Mouse (Mus musculus): ENCODE measurements around the gene Prkar1b. TPM values are rescaled to one million over a fixed set of nuclear protein-coding genes. Genes with fewer than 3 reads are reported as not detected.

Gene Prkar1b
- total RNA-seq, 2 experiments from 2014 or later = 0.08 TPM; not detected in 1

DNA sequence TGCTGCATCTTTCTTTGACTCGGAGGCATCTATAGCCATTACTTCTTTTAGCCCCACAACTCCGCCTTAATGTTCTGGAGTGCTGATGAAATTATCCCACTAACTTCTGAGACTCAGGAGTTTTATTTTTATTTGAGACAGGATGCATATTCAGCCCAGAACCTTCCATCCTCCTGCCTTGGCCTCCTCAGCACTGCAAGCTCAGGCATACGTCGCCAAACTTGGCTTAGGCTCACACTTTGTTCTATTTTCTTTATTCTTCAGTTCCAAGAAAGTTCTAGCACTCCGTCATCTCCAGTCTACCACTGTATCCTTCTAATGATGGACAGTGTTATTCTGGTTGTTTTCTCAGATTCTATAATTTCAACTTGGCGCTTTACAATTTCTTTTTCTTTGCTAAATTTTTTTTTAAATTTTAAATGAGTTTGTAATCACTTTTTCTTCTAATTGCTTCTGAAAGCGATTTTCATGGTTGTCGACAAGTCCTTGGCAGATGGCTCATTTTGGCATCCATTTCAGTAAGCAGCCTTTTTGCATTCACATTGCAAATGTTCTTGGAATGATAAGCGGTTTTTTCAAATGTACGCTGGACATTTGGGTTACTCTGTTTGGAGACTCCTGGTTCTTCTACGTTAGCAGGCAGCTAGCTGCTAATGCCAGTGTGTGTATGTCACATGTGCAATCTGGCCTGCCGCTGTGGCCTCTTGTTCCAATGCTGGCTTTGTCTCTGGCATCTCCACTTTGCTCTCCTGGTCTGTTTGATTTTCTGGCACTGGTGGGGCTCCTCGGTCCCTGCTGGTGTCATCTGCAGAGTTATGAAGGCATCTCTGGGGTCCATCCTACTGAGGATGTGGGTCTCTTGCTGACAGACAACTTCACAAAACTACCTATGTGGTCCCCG lies 2.4 kb downstream of the Prkar1b start:
- ATAC-seq (replicated peaks; ENCODE audit: low FRiP score, poor library complexity, severe bottlenecking) = no peak

DNA sequence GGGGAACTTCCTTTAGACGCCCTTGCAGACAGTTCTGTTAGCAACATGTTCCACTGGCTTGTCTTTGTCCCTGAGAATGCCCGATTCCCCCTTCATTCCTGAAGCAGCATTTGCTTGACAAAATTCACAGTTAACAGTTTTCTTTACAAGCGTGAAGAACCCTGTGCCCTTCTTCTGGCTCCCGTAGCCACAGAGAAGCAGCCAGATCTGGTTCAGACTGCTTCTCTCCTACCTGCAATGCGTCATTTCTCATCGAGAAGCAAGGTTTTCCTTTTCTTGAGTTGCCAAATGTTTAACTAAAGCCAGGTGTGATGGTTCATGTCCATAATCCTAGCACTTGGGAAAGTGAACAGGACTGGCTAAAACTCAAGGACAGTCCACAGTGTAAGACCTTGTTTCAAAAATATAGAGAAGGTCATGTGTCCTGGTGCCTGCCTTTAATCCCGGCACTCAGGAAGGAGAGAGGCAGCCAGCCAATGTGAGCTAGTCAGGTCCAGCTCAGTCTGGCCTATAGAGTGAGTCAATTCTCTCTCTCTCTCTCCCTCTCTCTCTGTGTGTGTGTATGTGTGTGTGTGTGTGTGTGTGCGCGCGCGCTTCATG lies 3.2 kb downstream of the Prkar1b start:
- no peak for ATAC-seq (replicated peaks; ENCODE audit: low FRiP score, poor library complexity, severe bottlenecking)

DNA sequence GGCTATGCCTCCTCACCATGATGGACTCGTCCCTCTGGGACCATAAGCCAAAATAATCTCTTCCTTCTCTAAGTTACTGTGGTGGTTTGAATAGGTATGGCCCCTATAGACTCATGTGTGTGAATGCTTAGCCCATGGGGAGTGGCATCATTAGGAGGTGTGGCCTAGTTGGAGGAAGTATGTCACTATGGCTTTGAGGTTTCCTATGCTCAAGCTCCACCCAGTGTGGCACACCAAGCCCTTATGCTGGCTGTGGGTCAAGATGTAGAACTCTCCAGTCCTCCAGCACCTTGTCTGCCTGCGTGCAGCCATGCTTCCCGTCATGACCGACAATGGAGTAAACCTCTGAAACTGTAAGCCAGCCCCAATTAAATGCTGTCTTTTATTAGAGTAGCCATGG lies 4.1 kb downstream of the Prkar1b start:
- no peak for ATAC-seq (replicated peaks; ENCODE audit: low FRiP score, poor library complexity, severe bottlenecking)

DNA sequence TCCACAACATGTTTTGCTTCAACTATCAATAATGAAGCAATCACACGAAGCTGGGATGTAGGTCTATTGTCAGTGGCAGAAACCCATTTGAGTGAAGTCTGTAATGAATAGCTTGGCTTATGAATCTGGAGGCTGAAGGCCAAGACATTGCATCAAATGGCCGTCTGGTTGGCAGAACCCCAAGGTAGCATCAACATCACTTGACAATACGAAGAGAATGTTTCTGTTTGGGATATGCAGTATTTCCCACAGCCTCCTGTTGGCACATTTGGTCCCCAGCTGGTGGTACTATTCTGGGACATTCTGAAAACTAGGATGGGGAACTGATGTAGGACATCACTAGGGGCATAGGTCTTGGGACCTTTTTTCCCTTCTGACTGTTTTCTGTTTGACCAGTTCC lies 5.9 kb downstream of the Prkar1b start:
- ATAC-seq (replicated peaks; ENCODE audit: low FRiP score, poor library complexity, severe bottlenecking) = no peak

DNA sequence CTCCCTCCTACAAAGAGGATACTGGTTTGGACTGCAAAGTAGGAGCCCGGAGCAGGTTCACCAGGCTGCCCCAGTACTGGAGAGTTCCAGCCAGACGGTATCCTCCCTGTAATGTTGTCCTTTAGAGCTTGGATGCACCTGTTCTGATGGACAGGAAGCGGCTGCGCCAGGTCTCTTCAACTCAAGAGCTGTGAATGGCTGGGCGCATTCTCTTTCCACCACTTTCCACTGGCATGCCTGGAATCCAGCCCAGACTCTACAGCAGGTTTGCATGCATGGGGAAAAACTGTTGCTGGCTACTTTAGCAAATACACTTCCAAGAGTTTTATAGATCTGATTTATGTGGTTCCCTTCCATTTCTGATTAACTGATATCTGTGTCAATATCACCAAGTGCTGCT lies 8.5 kb downstream of the Prkar1b start:
- no peak for ATAC-seq (replicated peaks; ENCODE audit: low FRiP score, poor library complexity, severe bottlenecking)

DNA sequence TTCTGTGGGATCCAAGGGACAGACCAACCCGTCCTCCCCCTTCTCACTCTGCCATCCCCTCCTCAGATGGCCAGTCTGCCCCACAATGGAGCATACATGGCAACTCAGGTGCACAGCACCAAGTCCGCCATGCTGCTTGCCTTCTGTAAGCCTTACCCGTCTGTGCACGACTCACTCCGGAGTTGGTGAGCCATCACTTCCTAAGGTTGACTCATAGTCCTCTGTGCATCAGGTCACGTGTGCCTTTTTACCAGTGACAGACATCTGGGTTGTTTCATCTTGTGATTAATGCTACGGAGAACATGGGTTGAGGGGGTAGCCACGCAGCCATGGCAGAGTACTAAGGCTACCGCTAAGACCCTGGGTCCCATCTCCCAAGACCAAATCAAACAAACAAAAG lies 9.2 kb downstream of the Prkar1b start:
- no peak for ATAC-seq (replicated peaks; ENCODE audit: low FRiP score, poor library complexity, severe bottlenecking)

DNA sequence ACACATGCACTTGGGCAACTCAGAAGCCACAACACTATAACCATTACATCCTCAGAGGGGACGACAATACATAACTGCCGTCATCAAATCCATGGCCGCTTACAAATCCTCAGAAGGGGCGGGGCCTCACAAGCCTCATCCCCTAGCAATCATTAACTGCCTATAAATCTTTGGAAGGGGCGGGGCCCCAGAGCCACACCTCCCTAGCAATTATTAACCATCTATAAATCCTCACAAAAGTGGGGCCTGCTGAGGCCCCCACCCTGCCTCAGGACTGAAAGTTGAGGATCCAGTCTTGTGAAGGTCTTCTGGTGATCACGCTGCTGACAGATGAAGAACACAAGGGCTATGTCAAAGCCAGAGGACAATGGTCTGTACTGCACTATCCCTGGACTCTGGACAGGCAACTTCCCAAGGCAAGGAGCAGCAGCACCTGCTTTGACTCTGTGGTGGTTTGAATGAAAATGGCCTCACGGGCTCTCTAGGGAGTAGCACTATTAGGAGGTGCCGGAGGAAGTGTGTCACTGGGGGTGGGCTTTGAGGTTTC lies 10.8 kb downstream of the Prkar1b start:
- ATAC-seq (replicated peaks; ENCODE audit: low FRiP score, poor library complexity, severe bottlenecking) = no peak

DNA sequence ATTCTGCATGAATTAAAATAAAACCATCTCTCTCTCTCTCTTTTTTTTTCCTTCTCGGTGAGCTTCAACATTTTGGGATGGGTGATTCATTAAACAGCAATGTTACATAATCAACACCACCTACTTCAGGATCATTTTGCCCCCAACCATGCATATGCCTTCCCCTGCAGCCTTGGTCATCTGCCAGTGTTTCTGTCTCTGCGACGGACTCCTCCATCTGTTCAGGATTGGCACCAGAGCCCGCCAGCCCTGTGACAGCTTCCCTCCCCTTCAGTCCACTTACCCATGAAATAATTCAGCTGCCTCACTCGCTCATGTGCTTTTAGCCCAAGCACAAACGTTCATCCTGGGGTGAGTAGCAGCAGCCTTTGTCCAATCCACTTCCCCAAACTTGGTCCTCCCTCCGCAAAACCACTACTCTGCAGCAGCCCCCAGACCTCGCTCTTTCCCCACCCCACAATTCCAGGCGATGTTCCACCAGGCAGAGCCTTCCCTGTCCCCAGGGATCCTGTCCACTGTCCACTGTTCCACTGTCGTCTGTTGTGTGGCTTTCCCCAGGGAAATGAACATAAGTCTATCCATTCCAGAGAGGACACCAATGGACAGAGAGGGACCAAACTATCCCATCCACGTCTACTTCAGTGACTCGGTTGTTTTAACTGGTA lies 11.4 kb downstream of the Prkar1b start:
- no peak for ATAC-seq (replicated peaks; ENCODE audit: low FRiP score, poor library complexity, severe bottlenecking)

DNA sequence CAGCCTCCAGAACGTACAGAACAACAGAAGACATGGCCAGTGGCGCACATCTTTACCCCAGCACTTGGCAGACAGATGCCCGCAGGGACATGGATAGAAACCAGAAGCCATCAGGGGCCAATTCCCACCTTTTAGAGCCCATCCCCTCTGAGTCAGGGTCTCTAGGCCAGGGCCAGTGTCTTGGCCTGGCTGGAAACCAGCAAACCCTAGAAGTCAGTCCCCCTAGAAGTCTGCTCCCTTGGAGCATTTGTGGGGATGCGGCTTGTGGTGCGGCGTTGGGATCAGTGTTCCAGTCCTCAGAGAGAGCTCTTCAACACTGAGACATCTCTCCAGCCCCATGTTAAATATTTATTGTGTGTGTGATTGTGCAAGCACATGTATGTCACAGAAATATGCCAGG lies 12.6 kb downstream of the Prkar1b start:
- ATAC-seq (replicated peaks; ENCODE audit: low FRiP score, poor library complexity, severe bottlenecking) = no peak

DNA sequence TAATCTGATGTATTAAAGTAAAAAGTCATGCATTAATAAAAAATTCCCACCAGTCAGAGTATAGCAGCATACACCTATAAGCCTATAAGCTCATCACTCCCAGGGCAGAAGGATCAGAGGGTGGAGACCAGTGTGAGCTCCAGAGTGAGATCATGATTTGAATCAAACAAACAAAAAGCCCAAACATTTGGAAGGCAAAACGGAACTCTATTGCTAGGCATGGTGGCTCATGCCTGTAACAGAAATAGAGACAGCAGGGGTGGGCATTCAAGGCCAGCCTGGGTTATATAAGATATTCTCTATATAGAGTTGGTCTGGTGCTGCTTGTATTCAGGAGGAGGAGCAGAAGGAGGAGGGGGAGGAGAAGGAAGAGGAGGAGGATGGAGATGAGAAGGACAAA lies 13.5 kb downstream of the Prkar1b start:
- no peak for ATAC-seq (replicated peaks; ENCODE audit: low FRiP score, poor library complexity, severe bottlenecking)

DNA sequence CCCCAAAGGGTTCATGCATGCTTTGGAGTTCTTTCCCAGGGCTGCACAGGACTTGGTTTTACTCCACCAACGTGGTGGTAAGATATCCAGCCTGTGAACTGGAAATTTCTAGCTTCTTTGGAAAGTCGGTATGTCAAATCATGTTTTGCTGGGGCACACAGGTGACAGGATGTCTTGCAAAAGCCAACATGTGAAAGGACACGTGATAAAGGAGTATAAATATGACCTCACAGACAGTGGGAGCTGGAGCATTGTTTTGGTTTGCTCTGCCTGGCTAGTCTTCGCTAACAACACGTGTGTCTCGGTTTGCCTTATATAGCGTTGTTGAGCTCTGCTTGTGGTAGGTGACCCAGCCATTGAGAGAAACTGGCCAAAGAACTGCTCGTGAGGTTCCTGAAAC lies 15.3 kb downstream of the Prkar1b start:
- no peak for ATAC-seq (replicated peaks; ENCODE audit: low FRiP score, poor library complexity, severe bottlenecking)

DNA sequence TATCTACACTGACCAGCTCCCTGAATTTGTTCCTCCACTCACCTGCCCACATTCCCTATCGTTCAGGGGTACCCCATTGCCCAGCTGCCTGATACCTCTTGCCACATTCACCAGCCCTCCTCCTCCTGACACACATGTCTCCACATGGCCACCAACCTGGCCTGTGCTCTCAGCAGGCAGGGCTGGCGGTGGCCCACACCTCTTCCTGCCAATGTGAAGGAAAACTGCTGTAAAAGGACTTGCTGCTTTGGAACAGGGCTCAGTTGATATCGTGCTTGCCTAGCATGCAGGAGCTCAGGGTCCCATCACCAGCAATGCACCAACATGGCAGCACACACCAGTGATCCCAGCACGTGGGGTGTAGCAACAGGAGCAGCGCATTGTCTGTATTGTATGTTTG lies 19.4 kb downstream of the Prkar1b start:
- ATAC-seq (replicated peaks; ENCODE audit: low FRiP score, poor library complexity, severe bottlenecking) = no peak

DNA sequence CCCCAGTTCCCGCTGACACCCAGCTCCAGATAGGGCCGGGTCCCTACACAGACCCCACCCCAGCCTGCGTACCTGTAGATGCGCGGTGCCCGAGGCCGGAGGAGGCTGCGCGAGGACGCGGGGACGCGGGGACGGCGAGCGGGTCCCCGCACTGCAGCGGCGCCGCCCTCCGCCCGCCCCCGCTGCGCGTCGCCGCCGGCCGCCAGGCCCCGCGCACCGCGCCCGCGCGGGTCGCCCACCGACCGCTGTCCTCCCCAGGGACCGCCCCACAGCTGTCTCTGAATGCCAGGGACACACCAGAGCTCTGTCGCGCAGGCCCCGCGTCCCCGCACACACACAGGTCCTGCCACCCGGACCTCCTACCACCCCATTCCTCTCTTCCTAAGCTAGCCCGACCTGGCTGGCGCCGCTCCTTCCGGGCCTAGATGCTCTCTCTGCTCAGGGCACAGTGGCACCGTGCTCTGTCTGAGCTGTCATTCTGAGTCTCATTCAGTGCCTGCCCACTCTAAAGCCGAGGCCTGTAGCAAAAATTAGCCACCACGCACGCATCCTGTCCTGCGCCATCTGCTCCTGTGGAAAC lies 20.1 kb downstream of the Prkar1b start:
- ATAC-seq (replicated peaks; ENCODE audit: low FRiP score, poor library complexity, severe bottlenecking) = no peak

DNA sequence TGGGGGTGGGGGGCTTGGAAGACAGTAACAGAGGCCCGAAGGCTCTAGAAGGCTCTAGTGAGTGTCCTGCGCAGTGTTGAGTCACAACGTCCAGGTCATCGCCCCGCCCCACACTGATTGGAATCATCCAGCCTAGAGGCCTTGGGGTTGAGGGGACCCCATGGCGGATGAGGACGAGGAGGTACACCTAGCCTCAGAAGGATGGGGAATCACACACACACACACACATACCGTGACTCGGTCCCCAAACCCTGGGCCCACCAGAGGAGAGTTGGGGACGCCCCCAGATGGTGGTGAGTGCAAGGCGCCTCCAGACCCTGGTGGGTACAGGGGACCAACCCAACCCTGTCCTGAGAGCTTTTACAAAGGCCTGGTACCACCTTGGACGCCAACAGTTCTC lies 20.7 kb downstream of the Prkar1b start:
- ATAC-seq (replicated peaks; ENCODE audit: low FRiP score, poor library complexity, severe bottlenecking) = no peak

DNA sequence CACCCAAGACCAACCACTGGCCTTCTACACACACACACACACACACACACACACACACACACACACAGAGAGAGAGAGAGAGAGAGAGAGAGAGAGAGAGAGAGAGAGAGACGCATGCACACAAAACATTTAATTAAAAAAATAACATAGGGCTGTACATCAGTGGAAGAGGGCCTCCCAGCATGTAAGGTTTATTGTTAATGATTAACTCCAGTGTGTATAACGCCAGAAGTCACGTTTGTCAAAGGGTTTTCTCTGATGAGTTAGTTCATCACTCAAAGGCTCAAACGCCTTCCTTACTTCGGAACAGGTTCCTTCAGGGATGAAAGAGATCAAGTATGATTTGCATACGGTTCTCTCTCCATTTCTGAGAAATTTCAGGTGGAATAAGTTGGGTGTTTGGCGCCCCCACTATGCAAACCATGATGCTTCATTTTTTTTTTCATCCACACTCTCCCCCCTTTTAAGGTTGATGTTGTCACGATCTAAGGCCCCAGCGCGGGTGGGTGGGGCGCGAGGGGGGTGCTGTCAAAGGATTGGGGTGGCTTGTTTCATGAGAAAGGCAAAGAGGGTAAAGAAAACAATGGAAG lies 21.2 kb downstream of the Prkar1b start:
- no peak for ATAC-seq (replicated peaks; ENCODE audit: low FRiP score, poor library complexity, severe bottlenecking)

DNA sequence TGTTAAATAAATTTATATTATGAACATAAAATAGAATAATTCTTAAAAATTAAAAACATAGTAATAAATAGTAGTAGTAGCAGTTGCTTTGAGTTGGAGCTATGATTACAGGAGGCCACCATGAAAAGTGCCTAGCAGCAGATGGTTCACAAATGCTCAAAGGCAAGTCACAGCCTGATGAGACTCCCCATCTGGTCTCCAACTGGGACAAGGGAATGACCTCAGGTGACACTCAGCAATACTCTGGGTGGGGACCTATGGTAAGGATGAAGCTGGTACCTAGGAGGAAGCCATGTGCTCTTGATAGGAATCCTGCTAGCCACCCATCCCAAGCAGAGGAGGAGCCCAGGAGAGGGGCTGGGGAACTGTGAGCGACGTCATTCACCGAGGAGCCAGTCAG lies 24.1 kb downstream of the Prkar1b start:
- ATAC-seq (replicated peaks; ENCODE audit: low FRiP score, poor library complexity, severe bottlenecking) = no peak

DNA sequence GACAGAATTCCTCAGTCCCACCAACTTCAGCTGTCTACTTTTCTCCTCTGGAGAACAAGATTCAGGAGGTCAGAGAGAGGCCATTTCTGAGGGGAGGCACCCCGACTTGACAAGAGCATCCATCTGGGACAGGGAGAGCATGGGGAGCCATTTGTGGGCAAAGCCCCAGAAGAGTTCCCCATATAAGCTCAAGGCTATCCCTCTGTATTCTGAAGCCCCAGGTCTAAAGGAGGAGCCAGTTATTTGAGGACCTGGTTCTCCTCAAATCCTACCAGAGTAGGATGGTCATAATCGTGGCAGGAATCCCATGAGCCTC lies 30.9 kb downstream of the Prkar1b start:
- ATAC-seq (replicated peaks; ENCODE audit: low FRiP score, poor library complexity, severe bottlenecking) = no peak

DNA sequence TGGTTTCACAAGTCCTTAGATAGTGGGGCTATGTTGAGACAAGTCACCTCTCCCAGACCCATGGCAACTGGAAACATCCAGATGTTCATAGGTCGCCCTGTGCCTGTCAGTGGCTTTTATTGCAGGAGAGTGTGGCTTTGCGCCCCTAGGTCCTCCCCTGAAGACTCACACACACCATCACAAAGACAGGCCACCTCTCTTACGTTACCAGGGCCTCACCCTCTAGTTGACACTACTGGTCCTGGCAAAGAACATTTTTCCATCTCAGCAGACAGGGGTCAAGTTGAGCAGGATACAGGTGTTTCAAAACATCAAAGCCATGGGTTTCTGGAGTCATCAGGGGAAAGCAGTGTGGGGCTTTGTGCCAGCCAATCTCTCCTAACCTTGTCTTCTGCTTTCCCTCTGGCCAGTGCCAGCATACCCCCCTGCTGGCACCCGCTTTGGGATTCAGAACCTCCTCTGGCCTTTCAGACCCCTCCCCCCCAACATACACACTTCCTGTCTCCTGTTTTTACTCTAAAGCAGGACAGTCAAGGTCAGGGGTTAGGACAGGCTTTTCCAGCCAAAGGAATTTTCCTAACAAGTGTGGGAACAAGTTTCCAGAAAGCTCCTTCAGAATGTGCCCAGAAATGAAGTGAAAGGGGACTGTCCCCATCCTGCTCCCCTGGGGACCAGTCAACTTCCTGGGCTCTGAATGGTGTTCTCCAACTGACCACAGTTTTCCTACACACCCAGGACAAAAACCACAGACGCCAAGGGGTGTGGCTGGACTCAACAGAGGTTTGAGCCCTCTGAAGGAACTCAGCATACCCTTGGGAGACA lies 31.5 kb downstream of the Prkar1b start:
- ATAC-seq (replicated peaks; ENCODE audit: low FRiP score, poor library complexity, severe bottlenecking) = no peak

DNA sequence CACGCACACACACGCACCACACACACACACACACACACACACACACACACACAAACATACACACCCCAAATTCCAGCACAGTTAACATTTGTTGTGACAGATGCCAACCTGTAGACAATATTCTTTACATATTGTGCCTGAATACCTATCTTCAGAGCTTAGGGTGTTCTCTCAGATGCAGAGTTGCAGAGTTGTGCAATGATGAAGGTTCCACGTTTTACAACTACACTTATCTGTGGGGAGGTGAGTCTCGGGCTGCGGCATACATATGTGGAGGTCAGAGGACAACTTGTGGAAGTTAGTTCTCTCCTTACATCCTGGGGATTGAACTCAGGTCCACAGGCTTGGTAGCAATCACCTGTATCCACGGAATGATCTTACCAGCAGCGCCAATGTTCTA lies 34.3 kb downstream of the Prkar1b start:
- no peak for ATAC-seq (replicated peaks; ENCODE audit: low FRiP score, poor library complexity, severe bottlenecking)

All from erythroid progenitor cell, adult 5-6 weeks (primary cell).